Mouse (Mus musculus) embryonic facial prominence, embryonic 15.5 days (tissue): ENCODE results near the gene Dagla. TPM values are rescaled to one million over a fixed set of nuclear protein-coding genes. Genes with fewer than 3 reads are reported as not detected.

Experiments used
- ATAC-seq: fragments of 200-750 bp; cut with Nextera tagmentation; 2 replicates; pipeline ENCODE4 v1.8.0; 2017; ENCODE audit warnings: low read depth, moderate TSS enrichment; ENCODE audit not compliant: insufficient number of reproducible peaks, low FRiP score, low TSS enrichment
- H3K27ac ChIP-seq: fragments of 300-500 bp; sonication (generic); replicated peaks from 2 replicates; pipeline ENCODE4 v1.5.1; 2015; ENCODE audit warnings: mild to moderate bottlenecking, inconsistent platforms
- H3K27me3 ChIP-seq: fragments of 300-500 bp; sonication (generic); 2 replicates; pipeline ENCODE4 v1.6.1; 2015; ENCODE audit warnings: inconsistent platforms
- H3K36me3 ChIP-seq: fragments of 300-500 bp; sonication (generic); 2 replicates; pipeline ENCODE4 v1.6.1; 2015; ENCODE audit warnings: mild to moderate bottlenecking, inconsistent platforms
- H3K4me1 ChIP-seq: fragments of 300-500 bp; sonication (generic); 2 replicates; pipeline ENCODE4 v1.6.1; 2015; ENCODE audit warnings: inconsistent platforms
- H3K4me2 ChIP-seq: fragments of 300-500 bp; sonication (generic); replicated peaks from 2 replicates; pipeline ENCODE4 v1.6.1; 2015; ENCODE audit warnings: mild to moderate bottlenecking, inconsistent platforms
- H3K4me3 ChIP-seq: fragments of 300-500 bp; sonication (generic); replicated peaks from 2 replicates; pipeline ENCODE4 v1.5.1; 2015; ENCODE audit warnings: mild to moderate bottlenecking, inconsistent platforms
- H3K9ac ChIP-seq: fragments of 300-500 bp; sonication (generic); 2 replicates; pipeline ENCODE4 v1.6.1; 2015; ENCODE audit warnings: inconsistent platforms
- H3K9me3 ChIP-seq: fragments of 300-500 bp; sonication (generic); replicated peaks from 2 replicates; pipeline ENCODE4 v1.6.1; 2016; ENCODE audit warnings: inconsistent platforms
- WGBS: fragments of 180-500 bp; shearing (Covaris S2); methylation state at CpG from one replicate; pipeline ENCODE4 v1.1.7; 2015; 5-methylcytosine and 5-hydroxymethylcytosine counted together
- polyA plus RNA-seq: library from polyadenylated mRNA; unstranded; fragments of >200 nt; fragmentation: Nextera tagmentation; extraction: Ambion mirVana; gene quantifications from 2 replicates; pipeline ENCODE4 v1.2.1, GENCODE M21; 2015

Gene Dagla
- polyA plus RNA-seq, 1 experiment from 2014 or later: 2.8 TPM

DNA sequence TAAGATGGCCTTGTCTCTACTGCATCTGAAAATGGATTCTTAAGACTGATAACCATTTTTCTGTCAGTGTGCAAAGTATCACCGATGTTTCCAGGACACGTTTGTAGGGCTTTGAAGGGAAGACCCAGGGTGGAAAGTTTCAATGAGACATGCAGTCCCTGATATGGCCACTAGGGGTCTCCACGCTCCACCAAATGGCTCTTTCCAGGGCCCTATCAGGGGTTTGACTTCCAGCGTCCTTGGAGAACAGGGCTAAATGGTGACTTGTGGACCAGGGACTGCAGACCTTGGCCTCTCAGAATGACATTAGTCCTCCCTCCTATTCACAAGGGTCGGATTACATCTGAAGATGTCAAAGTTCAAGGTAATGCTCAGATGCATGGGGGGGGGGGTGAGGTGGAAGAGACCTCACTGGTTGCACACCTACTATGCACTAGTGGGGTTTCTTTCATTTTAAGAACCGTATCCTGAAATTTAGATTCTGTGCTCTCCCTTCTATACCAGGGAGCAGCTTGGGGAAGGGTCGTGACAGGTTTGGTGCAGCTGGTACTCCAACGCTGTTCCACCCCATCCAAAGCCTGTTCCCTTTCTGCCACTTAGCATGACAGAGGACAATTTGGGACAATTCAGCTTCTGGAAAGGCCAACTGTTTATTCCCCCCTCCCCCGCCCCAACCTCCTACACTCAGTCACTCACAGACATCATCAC is 29.0 kb upstream of the Dagla start:
- Histone ChIP-seq H3K4me2 (no peak overlapping the region), H3K27me3 (peaks cover 6% of the 10 kb centered on the region; the same call in 1 of the 2 replicates), H3K36me3 (no peaks in the 10 kb centered on the region), H3K4me1 (no peaks in the 10 kb centered on the region), H3K9me3 (no peaks in the 10 kb centered on the region), H3K9ac (no peak overlapping the region), H3K27ac (no peak overlapping the region), H3K4me3 (no peak overlapping the region)
- 0 out of 2 replicates have a peak, but pooled peaks have one; percentile 48 for ATAC-seq
- 37% methylated on average over 9 of the region's 9 CpGs for WGBS

DNA sequence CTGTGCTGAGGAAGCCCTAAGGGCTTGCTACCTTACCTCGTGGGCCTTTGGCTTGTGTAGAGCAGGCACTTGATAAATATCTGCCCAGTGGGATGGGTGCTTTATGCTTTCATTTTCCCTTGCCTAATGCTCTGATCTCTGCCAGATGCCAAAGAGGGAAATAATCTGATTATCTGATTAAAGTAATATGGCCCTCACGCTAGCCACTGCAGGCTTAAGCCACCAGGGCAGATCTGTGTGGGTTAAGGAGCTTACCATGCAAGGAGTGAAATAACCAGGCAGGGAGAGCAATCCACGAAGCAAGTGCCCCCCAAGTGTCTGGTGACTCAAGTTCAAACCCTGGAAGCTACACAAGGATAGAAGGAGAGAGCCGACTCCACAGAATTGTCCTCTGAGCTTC is 27.0 kb upstream of the Dagla start:
- H3K9me3 ChIP-seq: no peaks in the 10 kb centered on the region
- no peak for ATAC-seq
- WGBS: 48% methylated on average over 4 of the region's 4 CpGs
- H3K4me2 ChIP-seq: no peak overlapping the region
- no peaks in the 10 kb centered on the region for H3K36me3 ChIP-seq
- H3K4me3 ChIP-seq: no peak overlapping the region
- H3K27me3 ChIP-seq: peaks cover 6% of the 10 kb centered on the region; the same call in 1 of the 2 replicates
- no peaks in the 10 kb centered on the region for H3K4me1 ChIP-seq
- H3K27ac ChIP-seq: no peak overlapping the region
- no peak overlapping the region for H3K9ac ChIP-seq

DNA sequence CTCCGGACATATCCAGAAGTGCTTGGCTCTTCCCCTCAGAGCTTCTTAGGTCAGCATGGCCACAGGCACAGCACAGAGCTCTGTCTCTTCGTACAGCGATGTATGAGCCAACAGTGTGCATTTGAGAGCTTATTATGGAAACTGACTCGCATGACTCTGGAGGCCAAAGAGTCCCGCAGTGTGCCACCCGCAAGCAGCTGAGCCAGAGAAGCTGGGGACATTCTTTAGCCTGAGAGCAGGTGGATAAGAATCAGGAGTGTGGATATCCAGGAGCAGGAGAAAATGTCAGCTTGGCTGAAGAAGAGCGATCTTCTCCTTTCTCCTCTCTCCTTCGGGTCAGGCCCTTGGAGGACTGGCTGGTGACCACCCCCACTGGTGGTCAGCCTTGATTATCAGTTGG is 24.4 kb upstream of the Dagla start:
- H3K36me3 ChIP-seq: no peaks in the 10 kb centered on the region
- no peak for ATAC-seq
- no peak overlapping the region for H3K4me3 ChIP-seq
- H3K4me2 ChIP-seq: no peak overlapping the region
- H3K4me1 ChIP-seq: no peaks in the 10 kb centered on the region
- no peak overlapping the region for H3K9ac ChIP-seq
- no peak overlapping the region for H3K27ac ChIP-seq
- no peaks in the 10 kb centered on the region for H3K9me3 ChIP-seq
- WGBS: 87% methylated on average over 8 of the region's 8 CpGs
- no peaks in the 10 kb centered on the region; the same call in 1 of the 2 replicates for H3K27me3 ChIP-seq

DNA sequence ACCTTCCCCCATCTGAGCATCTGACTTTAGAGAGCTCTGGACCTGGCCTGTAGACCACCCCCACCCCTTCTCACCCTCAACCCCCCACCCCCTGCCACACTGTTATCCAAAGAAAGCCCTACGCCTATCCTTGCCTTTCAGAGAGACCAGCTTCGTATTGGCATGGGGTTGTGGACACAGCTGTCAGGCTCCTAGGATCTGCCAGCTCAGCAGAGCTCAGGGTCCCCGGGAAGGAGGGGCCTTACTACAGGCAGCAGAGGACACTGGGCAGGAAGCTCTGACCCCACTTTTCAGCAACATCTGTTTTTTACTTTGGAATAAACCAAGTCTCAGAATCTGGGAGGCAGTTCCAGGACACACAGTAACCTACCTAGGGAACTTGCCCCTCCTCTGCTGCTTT is 21.9 kb upstream of the Dagla start:
- Histone ChIP-seq H3K27ac (no peak overlapping the region), H3K36me3 (no peaks in the 10 kb centered on the region), H3K9me3 (no peaks in the 10 kb centered on the region), H3K9ac (no peak overlapping the region), H3K4me2 (no peak overlapping the region), H3K4me1 (no peaks in the 10 kb centered on the region), H3K4me3 (no peak overlapping the region), H3K27me3 (no peaks in the 10 kb centered on the region; the same call in 1 of the 2 replicates)
- no peak for ATAC-seq
- WGBS: 68% methylated on average over 3 of the region's 3 CpGs

DNA sequence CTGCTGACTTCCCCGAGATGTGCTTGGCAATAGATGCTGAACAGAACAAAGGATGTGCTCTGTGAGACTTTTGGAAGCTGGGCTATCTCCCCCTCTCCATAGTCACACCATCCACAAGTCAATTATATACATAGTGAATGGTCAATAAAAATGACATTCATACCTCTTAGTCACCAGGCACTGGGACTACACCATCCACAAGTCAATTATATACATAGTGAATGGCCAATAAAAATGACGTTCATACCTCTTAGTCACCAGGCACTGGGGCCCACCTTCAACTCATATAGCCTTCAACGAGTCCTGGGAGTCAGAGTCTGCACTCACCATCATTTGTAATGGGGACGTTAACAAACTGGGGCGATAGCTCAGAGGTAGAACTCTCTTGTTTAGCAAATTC is 19.2 kb upstream of the Dagla start:
- 78% methylated on average over 5 of the region's 5 CpGs for WGBS
- no peak for ATAC-seq

DNA sequence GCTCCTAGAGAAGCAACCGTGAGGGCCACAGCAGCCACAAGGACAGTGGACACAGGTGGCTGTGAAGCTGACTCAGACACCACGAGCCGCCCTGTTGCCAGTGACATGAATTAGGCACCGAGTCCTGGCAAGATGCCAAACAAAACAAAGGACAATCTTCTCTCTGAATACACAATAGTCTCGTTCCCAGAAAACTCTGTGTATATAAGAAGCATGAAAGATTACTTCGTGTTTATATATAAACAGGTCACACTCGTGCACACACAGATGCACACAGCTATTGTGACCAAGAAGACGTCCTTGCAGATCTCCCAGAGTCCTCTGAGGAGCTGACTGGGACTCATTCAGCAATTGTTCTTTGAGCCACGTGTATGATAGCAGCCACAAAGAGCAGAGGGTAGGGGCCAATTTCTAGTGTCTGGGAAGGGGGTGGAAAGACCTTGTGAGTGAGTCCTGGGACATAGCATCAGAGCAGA is 18.7 kb upstream of the Dagla start:
- Histone ChIP-seq H3K4me2 (no peak overlapping the region), H3K27ac (no peak overlapping the region), H3K9me3 (no peaks in the 10 kb centered on the region), H3K4me3 (no peak overlapping the region), H3K27me3 (no peaks in the 10 kb centered on the region), H3K36me3 (no peaks in the 10 kb centered on the region), H3K4me1 (no peaks in the 10 kb centered on the region), H3K9ac (no peak overlapping the region)
- 36% methylated on average over 9 of the region's 9 CpGs for WGBS
- no peak for ATAC-seq

More for the DNA sequence above, 19.2 kb upstream of the Dagla start:
- no peak overlapping the region for H3K27ac ChIP-seq
- no peak overlapping the region for H3K4me3 ChIP-seq
- no peaks in the 10 kb centered on the region for H3K4me1 ChIP-seq
- H3K27me3 ChIP-seq: no peaks in the 10 kb centered on the region
- H3K4me2 ChIP-seq: no peak overlapping the region
- H3K9ac ChIP-seq: no peak overlapping the region
- H3K36me3 ChIP-seq: no peaks in the 10 kb centered on the region
- H3K9me3 ChIP-seq: no peaks in the 10 kb centered on the region

DNA sequence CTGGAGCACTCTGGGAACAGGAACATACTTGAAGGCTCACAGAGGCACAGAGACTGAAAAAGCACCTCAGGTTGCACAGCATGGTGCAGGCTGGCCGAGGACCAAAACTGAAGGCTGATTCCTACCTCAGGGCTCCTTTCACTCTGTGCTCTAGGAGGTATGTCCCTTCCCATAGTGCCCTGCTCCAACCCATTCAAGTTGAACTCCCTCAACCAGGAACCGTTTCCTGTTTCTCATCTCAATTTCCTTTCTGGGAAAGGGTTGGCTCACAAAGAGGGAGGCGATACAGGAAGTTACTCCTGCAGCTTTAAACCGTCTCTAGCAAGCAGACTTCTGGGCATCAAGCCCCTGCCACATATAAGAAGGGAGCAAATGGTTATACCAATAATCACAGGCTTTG is 13.1 kb upstream of the Dagla start:
- Histone ChIP-seq H3K27ac (no peak overlapping the region), H3K9ac (no peak overlapping the region), H3K4me1 (no peaks in the 10 kb centered on the region), H3K36me3 (no peaks in the 10 kb centered on the region), H3K9me3 (no peaks in the 10 kb centered on the region), H3K4me3 (no peak overlapping the region), H3K27me3 (no peaks in the 10 kb centered on the region), H3K4me2 (no peak overlapping the region)
- no peak for ATAC-seq
- 57% methylated on average over 4 of the region's 4 CpGs for WGBS

DNA sequence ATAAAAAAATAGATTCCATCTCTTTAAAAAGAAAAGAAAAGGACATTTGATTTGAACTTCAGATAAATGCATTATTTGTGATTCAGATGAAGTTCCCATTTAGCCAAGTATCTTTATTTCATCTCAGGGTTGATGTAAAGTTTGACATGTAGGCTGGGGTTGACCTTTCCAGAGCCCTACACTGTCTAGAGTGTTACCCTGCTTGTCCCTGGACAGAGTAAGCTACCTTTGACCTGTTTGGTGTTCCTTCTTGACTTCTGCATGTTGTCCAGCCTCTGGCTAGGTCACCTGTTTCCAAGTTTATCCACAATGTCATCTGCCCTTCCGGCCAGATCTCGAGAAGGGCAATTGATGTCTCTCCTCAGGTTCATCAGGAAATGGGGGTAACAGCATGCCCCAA is 12.7 kb upstream of the Dagla start:
- no peak overlapping the region for H3K4me2 ChIP-seq
- H3K36me3 ChIP-seq: no peaks in the 10 kb centered on the region
- no peaks in the 10 kb centered on the region for H3K27me3 ChIP-seq
- WGBS: 79% methylated on average over 2 of the region's 2 CpGs
- no peak for ATAC-seq
- no peak overlapping the region for H3K9ac ChIP-seq
- H3K27ac ChIP-seq: no peak overlapping the region
- H3K4me3 ChIP-seq: no peak overlapping the region
- no peaks in the 10 kb centered on the region for H3K4me1 ChIP-seq
- H3K9me3 ChIP-seq: no peaks in the 10 kb centered on the region

DNA sequence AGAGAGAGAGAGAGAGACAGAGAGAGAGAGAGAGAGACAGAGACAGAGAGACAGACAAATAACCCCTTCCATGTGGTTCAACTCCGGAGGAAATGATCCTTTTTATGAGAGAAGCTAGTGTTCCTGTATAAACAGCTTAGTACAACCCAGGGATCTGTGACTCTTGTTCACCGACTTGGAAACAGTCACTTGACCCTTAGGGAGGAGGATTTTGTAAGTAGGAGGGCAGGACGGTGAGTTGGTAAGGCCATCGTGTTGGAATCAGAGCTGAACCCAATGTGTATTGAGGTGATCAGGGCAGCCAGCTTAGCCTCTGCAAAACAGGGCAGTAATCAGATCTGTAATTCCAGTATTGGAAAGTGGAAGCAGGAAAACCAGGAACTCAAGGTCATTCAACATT is 12.3 kb upstream of the Dagla start:
- WGBS: 67% methylated on average over 4 of the region's 4 CpGs
- Histone ChIP-seq H3K27me3 (no peaks in the 10 kb centered on the region), H3K4me1 (no peaks in the 10 kb centered on the region), H3K9ac (no peak overlapping the region), H3K27ac (no peak overlapping the region), H3K4me2 (no peak overlapping the region), H3K4me3 (no peak overlapping the region), H3K9me3 (no peaks in the 10 kb centered on the region), H3K36me3 (no peaks in the 10 kb centered on the region)
- no peak for ATAC-seq

DNA sequence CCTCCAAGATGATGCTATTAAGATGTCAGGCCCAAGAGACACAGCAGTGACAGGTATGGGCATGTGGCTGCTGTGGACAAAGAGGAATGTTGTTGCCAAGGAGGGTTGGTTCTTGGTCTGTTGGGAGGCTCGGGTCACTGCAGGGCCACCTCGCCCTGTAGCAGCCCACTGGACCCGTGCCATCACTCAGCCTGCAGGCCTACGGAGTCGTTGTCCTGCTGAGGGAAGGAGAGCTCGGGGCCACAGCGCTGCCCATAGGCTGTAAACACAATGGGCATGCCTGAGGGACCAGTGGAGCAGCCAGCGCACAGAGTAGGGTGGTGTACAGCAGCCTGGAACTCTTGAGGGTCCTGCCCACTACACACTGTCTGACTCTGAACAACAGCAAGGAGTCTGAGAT is 7.4 kb upstream of the Dagla start:
- H3K4me1 ChIP-seq: peaks cover 14% of the 10 kb centered on the region; the same call in 1 of the 2 replicates
- no peak overlapping the region for H3K4me3 ChIP-seq
- H3K36me3 ChIP-seq: no peaks in the 10 kb centered on the region
- no peaks in the 10 kb centered on the region for H3K27me3 ChIP-seq
- WGBS: 64% methylated on average over 8 of the region's 8 CpGs
- H3K4me2 ChIP-seq: no peak overlapping the region
- no peak overlapping the region for H3K27ac ChIP-seq
- no peaks in the 10 kb centered on the region for H3K9me3 ChIP-seq
- no peak overlapping the region for H3K9ac ChIP-seq
- no peak for ATAC-seq

DNA sequence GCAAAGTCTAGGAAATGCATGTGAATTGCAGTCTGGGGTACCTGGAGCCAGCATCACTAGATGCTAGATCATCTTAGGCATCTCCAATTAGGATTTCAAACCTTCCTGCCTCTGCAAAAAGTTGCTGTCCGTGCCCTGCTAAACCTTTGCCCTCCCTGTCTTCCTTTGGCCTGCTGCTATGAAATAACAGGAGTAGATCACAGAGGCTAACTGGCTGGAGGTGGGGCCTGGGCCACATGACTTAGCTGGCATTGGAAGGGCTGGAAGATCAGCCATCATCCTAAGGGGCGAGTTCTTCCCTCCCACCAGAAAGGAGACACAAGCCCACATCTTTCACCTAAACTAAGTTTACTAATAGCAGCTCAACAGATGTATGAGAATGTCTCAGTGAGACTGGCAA is 4.3 kb upstream of the Dagla start:
- Histone ChIP-seq H3K4me1 (peaks cover 26% of the 10 kb centered on the region), H3K4me2 (no peak overlapping the region), H3K9ac (no peak overlapping the region), H3K9me3 (no peaks in the 10 kb centered on the region), H3K27me3 (no peaks in the 10 kb centered on the region), H3K4me3 (no peak overlapping the region), H3K27ac (no peak overlapping the region), H3K36me3 (no peaks in the 10 kb centered on the region)
- ATAC-seq: no peak
- WGBS: 53% methylated on average over 2 of the region's 2 CpGs

DNA sequence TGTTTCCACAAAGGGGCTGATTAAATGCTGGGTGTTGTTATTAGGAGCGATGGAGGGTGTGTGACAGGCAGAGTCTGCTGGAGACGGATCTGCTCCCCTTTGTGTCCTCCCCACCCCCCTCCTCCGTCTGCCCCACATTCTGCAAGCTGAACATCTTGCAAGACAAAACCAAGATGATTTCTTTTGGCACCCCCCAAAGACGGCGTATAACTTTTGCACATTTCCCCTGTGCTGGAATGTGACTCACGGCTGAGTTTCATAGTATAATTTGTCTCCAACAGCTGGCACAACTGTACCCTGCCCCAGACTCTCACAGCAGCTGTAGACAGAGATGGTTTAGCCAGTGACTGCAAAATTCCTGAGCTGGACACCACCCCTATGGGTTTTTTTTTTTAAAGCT is 3.3 kb upstream of the Dagla start:
- Histone ChIP-seq H3K4me2 (no peak overlapping the region), H3K27ac (peak overlapping the region; percentile 49), H3K4me1 (peaks cover 29% of the 10 kb centered on the region), H3K9ac (no peak overlapping the region), H3K4me3 (no peak overlapping the region), H3K27me3 (no peaks in the 10 kb centered on the region), H3K9me3 (no peaks in the 10 kb centered on the region), H3K36me3 (no peaks in the 10 kb centered on the region)
- ATAC-seq: no peak
- 23% methylated on average over 6 of the region's 6 CpGs for WGBS
